Mouse (Mus musculus) neural tube, embryonic 13.5 days (tissue): ENCODE data around the gene Rev1. TPM values are rescaled to one million over a fixed set of nuclear protein-coding genes. Genes with fewer than 3 reads are reported as not detected.

Experiments
- ATAC-seq: fragments of 200-750 bp; cut with Nextera tagmentation; 2 replicates; pipeline ENCODE4 v1.8.0; 2017; ENCODE audit warnings: low read depth, mild to moderate bottlenecking, moderate TSS enrichment, moderate library complexity
- H3K27ac ChIP-seq: fragments of 300-500 bp; sonication (generic); replicated peaks from 2 replicates; pipeline ENCODE4 v1.5.1; 2015; ENCODE audit warnings: moderate library complexity, mild to moderate bottlenecking, inconsistent platforms
- H3K27me3 ChIP-seq: fragments of 300-500 bp; sonication (generic); 2 replicates; pipeline ENCODE4 v1.6.1; 2015; ENCODE audit warnings: mild to moderate bottlenecking, inconsistent platforms
- H3K36me3 ChIP-seq: fragments of 300-500 bp; sonication (generic); 2 replicates; pipeline ENCODE4 v1.6.1; 2015; ENCODE audit warnings: mild to moderate bottlenecking, inconsistent platforms
- H3K4me1 ChIP-seq: fragments of 300-500 bp; sonication (generic); replicated peaks from 2 replicates; pipeline ENCODE4 v1.6.1; 2015; ENCODE audit warnings: inconsistent platforms
- H3K4me2 ChIP-seq: fragments of 300-500 bp; sonication (generic); 2 replicates; pipeline ENCODE4 v1.6.1; 2015; ENCODE audit warnings: inconsistent platforms, mild to moderate bottlenecking, moderate library complexity
- H3K4me3 ChIP-seq: fragments of 300-500 bp; sonication (generic); 2 replicates; pipeline ENCODE4 v1.5.1; 2015; ENCODE audit warnings: mild to moderate bottlenecking, inconsistent platforms
- H3K9ac ChIP-seq: fragments of 300-500 bp; sonication (generic); 2 replicates; pipeline ENCODE4 v1.6.1; 2015; ENCODE audit warnings: moderate library complexity, mild to moderate bottlenecking, inconsistent platforms
- H3K9me3 ChIP-seq: fragments of 300-500 bp; sonication (generic); 2 replicates; pipeline ENCODE4 v1.6.1; 2016; ENCODE audit warnings: inconsistent platforms
- WGBS: fragments of 180-500 bp; shearing (Covaris S2); methylation state at CpG from one replicate; pipeline ENCODE4 v1.1.7; 2015; 5-methylcytosine and 5-hydroxymethylcytosine counted together
- polyA plus RNA-seq: library from polyadenylated mRNA; unstranded; fragments of >200 nt; fragmentation: Nextera tagmentation; extraction: Ambion mirVana; gene quantifications from 2 replicates; pipeline ENCODE4 v1.2.1, GENCODE M21; 2015

Gene Rev1
- polyA plus RNA-seq, 1 experiment from 2014 or later = 33.7 TPM

GRCm38 (mm10) chr1:38058417-38058816 is 71.2 kb downstream of the Rev1 start:
- Histone ChIP-seq H3K36me3 (peaks cover 81% of the 10 kb centered on the region), H3K27me3 (no peaks in the 10 kb centered on the region), H3K27ac (no peak overlapping the region), H3K9me3 (no peaks in the 10 kb centered on the region), H3K4me1 (no peaks in the 10 kb centered on the region), H3K9ac (no peak overlapping the region), H3K4me3 (no peak overlapping the region), H3K4me2 (no peak overlapping the region)
- 83% methylated on average over 6 of the region's 6 CpGs for WGBS
- no peak for ATAC-seq

- Histone ChIP-seq H3K9ac (no peak overlapping the region), H3K4me3 (no peak overlapping the region), H3K9me3 (no peaks in the 10 kb centered on the region), H3K27ac (no peak overlapping the region), H3K36me3 (peaks cover 86% of the 10 kb centered on the region), H3K4me1 (no peaks in the 10 kb centered on the region), H3K4me2 (no peak overlapping the region), H3K27me3 (no peaks in the 10 kb centered on the region)
- no peak for ATAC-seq
- 79% methylated on average over 5 of the region's 5 CpGs for WGBS
Measured at GRCm38 (mm10) chr1:38055176-38055575, 74.4 kb downstream of the Rev1 start.

GRCm38 (mm10) chr1:38049562-38049961 is 80.0 kb downstream of the Rev1 start:
- 78% methylated on average over 4 of the region's 4 CpGs for WGBS
- no peaks in the 10 kb centered on the region for H3K4me1 ChIP-seq
- no peak overlapping the region for H3K4me3 ChIP-seq
- no peak overlapping the region for H3K4me2 ChIP-seq
- no peak overlapping the region for H3K9ac ChIP-seq
- no peaks in the 10 kb centered on the region for H3K27me3 ChIP-seq
- H3K9me3 ChIP-seq = no peaks in the 10 kb centered on the region
- ATAC-seq = no peak
- H3K36me3 ChIP-seq = peaks cover 97% of the 10 kb centered on the region
- no peak overlapping the region for H3K27ac ChIP-seq

GRCm38 (mm10) chr1:38048121-38048520 is 81.5 kb downstream of the Rev1 start:
- Histone ChIP-seq H3K9ac (no peak overlapping the region), H3K4me1 (no peaks in the 10 kb centered on the region), H3K4me2 (no peak overlapping the region), H3K36me3 (peaks cover 93% of the 10 kb centered on the region), H3K27me3 (no peaks in the 10 kb centered on the region), H3K4me3 (no peak overlapping the region), H3K9me3 (no peaks in the 10 kb centered on the region), H3K27ac (no peak overlapping the region)
- WGBS = 90% methylated on average over 3 of the region's 3 CpGs
- no peak for ATAC-seq

- Histone ChIP-seq H3K27me3 (no peaks in the 10 kb centered on the region), H3K36me3 (peaks cover 89% of the 10 kb centered on the region), H3K4me1 (no peaks in the 10 kb centered on the region), H3K9ac (no peak overlapping the region), H3K27ac (no peak overlapping the region), H3K4me3 (no peak overlapping the region), H3K9me3 (no peaks in the 10 kb centered on the region), H3K4me2 (no peak overlapping the region)
- 91% methylated on average over 2 of the region's 2 CpGs for WGBS
- ATAC-seq = no peak
Measured at GRCm38 (mm10) chr1:38038898-38039297, 90.7 kb downstream of the Rev1 start.

GRCm38 (mm10) chr1:38037375-38037774 is 92.2 kb downstream of the Rev1 start:
- H3K4me1 ChIP-seq = no peaks in the 10 kb centered on the region
- peaks cover 86% of the 10 kb centered on the region for H3K36me3 ChIP-seq
- 94% methylated on average over 5 of the region's 5 CpGs for WGBS
- ATAC-seq = no peak
- H3K27me3 ChIP-seq = no peaks in the 10 kb centered on the region
- no peak overlapping the region for H3K4me3 ChIP-seq
- H3K4me2 ChIP-seq = no peak overlapping the region
- no peaks in the 10 kb centered on the region for H3K9me3 ChIP-seq
- H3K9ac ChIP-seq = no peak overlapping the region
- no peak overlapping the region for H3K27ac ChIP-seq

GRCm38 (mm10) chr1:38035521-38035920 is 94.1 kb downstream of the Rev1 start:
- no peaks in the 10 kb centered on the region for H3K4me1 ChIP-seq
- no peak overlapping the region for H3K4me2 ChIP-seq
- H3K27me3 ChIP-seq = no peaks in the 10 kb centered on the region
- H3K27ac ChIP-seq = no peak overlapping the region
- no peaks in the 10 kb centered on the region for H3K9me3 ChIP-seq
- ATAC-seq = no peak
- H3K4me3 ChIP-seq = no peak overlapping the region
- H3K9ac ChIP-seq = no peak overlapping the region
- 92% methylated on average over 4 of the region's 4 CpGs for WGBS
- peaks cover 78% of the 10 kb centered on the region for H3K36me3 ChIP-seq

GRCm38 (mm10) chr1:38031391-38031790 is 98.2 kb downstream of the Rev1 start:
- peaks cover 47% of the 10 kb centered on the region for H3K36me3 ChIP-seq
- WGBS = 95% methylated on average over 5 of the region's 5 CpGs
- ATAC-seq = no peak

GRCm38 (mm10) chr1:38027301-38027700 is 102.3 kb downstream of the Rev1 start:
- Histone ChIP-seq H3K9me3 (no peaks in the 10 kb centered on the region), H3K9ac (no peak overlapping the region), H3K27ac (no peak overlapping the region), H3K4me1 (no peaks in the 10 kb centered on the region), H3K4me2 (no peak overlapping the region), H3K36me3 (peaks cover 44% of the 10 kb centered on the region), H3K27me3 (no peaks in the 10 kb centered on the region), H3K4me3 (no peak overlapping the region)
- 95% methylated on average over 7 of the region's 7 CpGs for WGBS
- ATAC-seq = no peak

More at GRCm38 (mm10) chr1:38031391-38031790, 98.2 kb downstream of the Rev1 start:
- no peaks in the 10 kb centered on the region for H3K4me1 ChIP-seq
- H3K4me2 ChIP-seq = no peak overlapping the region
- no peak overlapping the region for H3K9ac ChIP-seq
- no peaks in the 10 kb centered on the region for H3K27me3 ChIP-seq
- H3K4me3 ChIP-seq = no peak overlapping the region
- H3K9me3 ChIP-seq = no peaks in the 10 kb centered on the region
- H3K27ac ChIP-seq = no peak overlapping the region

GRCm38 (mm10) chr1:38014551-38015203 is 114.9 kb downstream of the Rev1 start:
- Histone ChIP-seq H3K9me3 (no peaks in the 10 kb centered on the region), H3K9ac (no peak overlapping the region), H3K4me1 (no peaks in the 10 kb centered on the region), H3K27ac (no peak overlapping the region), H3K4me2 (no peak overlapping the region), H3K36me3 (peaks cover 20% of the 10 kb centered on the region), H3K4me3 (no peak overlapping the region), H3K27me3 (no peaks in the 10 kb centered on the region)
- no peak for ATAC-seq
- 91% methylated on average over 2 of the region's 2 CpGs for WGBS

- no peaks in the 10 kb centered on the region for H3K4me1 ChIP-seq
- no peak overlapping the region for H3K27ac ChIP-seq
- H3K4me3 ChIP-seq = no peak overlapping the region
- H3K9ac ChIP-seq = no peak overlapping the region
- no peaks in the 10 kb centered on the region for H3K36me3 ChIP-seq
- no peak overlapping the region for H3K4me2 ChIP-seq
- no peaks in the 10 kb centered on the region for H3K9me3 ChIP-seq
- H3K27me3 ChIP-seq = no peaks in the 10 kb centered on the region
- no peak for ATAC-seq
Measured at GRCm38 (mm10) chr1:38012509-38012908, 117.1 kb downstream of the Rev1 start.

- H3K9ac ChIP-seq = no peak overlapping the region
- no peak overlapping the region for H3K4me3 ChIP-seq
- no peaks in the 10 kb centered on the region for H3K4me1 ChIP-seq
- no peaks in the 10 kb centered on the region for H3K27me3 ChIP-seq
- H3K4me2 ChIP-seq = no peak overlapping the region
- ATAC-seq = no peak
- no peaks in the 10 kb centered on the region for H3K36me3 ChIP-seq
- H3K9me3 ChIP-seq = no peaks in the 10 kb centered on the region
- no peak overlapping the region for H3K27ac ChIP-seq
- WGBS = 86% methylated on average over 3 of the region's 3 CpGs
Measured at GRCm38 (mm10) chr1:38012104-38012503, 117.5 kb downstream of the Rev1 start.

- no peak overlapping the region for H3K9ac ChIP-seq
- no peaks in the 10 kb centered on the region for H3K4me1 ChIP-seq
- no peak overlapping the region for H3K27ac ChIP-seq
- no peak overlapping the region for H3K4me3 ChIP-seq
- no peak overlapping the region for H3K4me2 ChIP-seq
- no peaks in the 10 kb centered on the region for H3K9me3 ChIP-seq
- no peak for ATAC-seq
- WGBS = 86% methylated on average over 6 of the region's 6 CpGs
- H3K27me3 ChIP-seq = no peaks in the 10 kb centered on the region
- no peaks in the 10 kb centered on the region for H3K36me3 ChIP-seq
Measured at GRCm38 (mm10) chr1:38011647-38012046, 118.0 kb downstream of the Rev1 start.
